Mouse (Mus musculus) right cerebral cortex, postnatal 36 days (tissue): ENCODE results near the gene Tbp.
"Not testable (repeated sequence)": the region's sequence is repeated elsewhere in the genome, so short reads cannot be mapped to it uniquely, and the experiment has no call there.

Experiments used
- DNase-seq, 2 experiments: peaks; one replicate each; pipeline ENCODE4 v3.0.0; 2022; ENCODE audit warnings: low spot score in 2 of 2, mixed read lengths in 1 of 2

Gene Tbp

GRCm38 (mm10) chr17:15536457-15536904 lies 36.8 kb downstream of the Tbp start:
- no peak for DNase-seq

- no peak for DNase-seq
Measured at GRCm38 (mm10) chr17:15540309-15540708, 40.6 kb downstream of the Tbp start.

- not testable (repeated sequence) for DNase-seq
Measured at GRCm38 (mm10) chr17:15543868-15544267, 44.2 kb downstream of the Tbp start.

GRCm38 (mm10) chr17:15546440-15546839 lies 46.8 kb downstream of the Tbp start:
- no peak for DNase-seq

GRCm38 (mm10) chr17:15549713-15550112 lies 50.0 kb downstream of the Tbp start:
- no peak for DNase-seq

- no peak for DNase-seq
Measured at GRCm38 (mm10) chr17:15559946-15560345, 60.3 kb downstream of the Tbp start.

GRCm38 (mm10) chr17:15564014-15564927 lies 64.6 kb downstream of the Tbp start, which contains the start of gene Prdm9:
Gene Prdm9, minus strand, starts transcription at chr17:15564354.
- peak; percentile 99 for DNase-seq

GRCm38 (mm10) chr17:15564928-15565300 lies 65.2 kb downstream of the Tbp start:
- DNase-seq, result no peak

- DNase-seq, result no peak
Measured at GRCm38 (mm10) chr17:15566908-15567307, 67.2 kb downstream of the Tbp start.

- DNase-seq, result no peak
Measured at GRCm38 (mm10) chr17:15575056-15575455, 75.4 kb downstream of the Tbp start.

GRCm38 (mm10) chr17:15577291-15577694 lies 77.6 kb downstream of the Tbp start:
- DNase-seq, result no peak
